Mouse (Mus musculus): ENCODE measurements around the gene Ppp2r3c. TPM values are rescaled to one million over a fixed set of nuclear protein-coding genes. Genes with fewer than 3 reads are reported as not detected.
A peak's percentile ranks its signal among the peaks of the same experiment; 100 is the strongest.
"Not testable (repeated sequence)": the region's sequence is repeated elsewhere in the genome, so short reads cannot be mapped to it uniquely, and the experiment has no call there.

The Ppp2r3c gene
- polyA plus RNA-seq, 1 experiment from 2014 or later, result 15.6 TPM

DNA sequence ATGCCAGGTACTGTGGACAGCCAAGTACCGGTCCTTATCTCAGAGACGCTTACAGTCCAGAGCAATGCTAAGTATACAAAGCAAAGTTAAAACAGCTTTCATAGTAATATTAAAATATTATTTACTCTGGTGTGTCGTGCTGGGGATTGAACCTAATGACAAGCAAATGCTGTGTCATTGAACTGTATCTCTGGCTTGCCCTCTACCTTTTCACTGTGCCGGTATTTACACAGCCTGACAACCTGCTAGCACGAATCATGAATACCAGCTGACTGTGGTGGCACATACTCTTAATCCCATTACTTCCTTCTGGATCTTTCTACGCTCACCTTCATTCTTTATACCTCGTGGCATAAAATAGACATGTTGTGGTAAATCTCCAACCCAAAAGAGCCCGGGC lies 60.6 kb downstream of the Ppp2r3c start:
- H3K9me3 ChIP-seq (ENCODE audit: control insufficient read depth, low read length); H3K4me1 ChIP-seq (replicated peaks; ENCODE audit: control insufficient read depth, insufficient read depth, low read length): not testable (repeated sequence)
- WGBS, result no CpG with 5 or more reads among the region's 8 CpGs

DNA sequence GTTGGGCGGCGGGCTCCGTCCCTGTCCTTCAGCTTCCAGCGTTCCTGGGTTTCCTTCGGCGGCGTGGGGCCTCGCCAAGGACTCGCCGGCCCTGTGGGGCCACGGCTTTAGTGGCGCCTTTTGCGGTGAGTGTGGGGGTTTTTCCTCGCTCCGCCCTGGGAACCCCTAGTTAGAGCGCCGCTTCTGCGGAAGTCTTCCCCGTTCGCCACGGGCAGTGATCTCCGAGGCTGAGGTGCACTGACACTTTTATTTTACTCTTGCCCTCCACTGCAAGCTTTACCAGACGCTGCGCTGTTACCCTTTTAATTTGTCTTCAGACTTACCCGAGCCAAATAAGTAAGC lies 72.3 kb downstream of the Ppp2r3c start:
- not testable (repeated sequence) for H3K4me2 ChIP-seq (ENCODE audit: low read length); DNase-seq (ENCODE audit: low spot score); H3K36me3 ChIP-seq (ENCODE audit: control insufficient read depth, insufficient read depth, low read length); H3K9me3 ChIP-seq (ENCODE audit: control insufficient read depth, low read length); H3K4me1 ChIP-seq (replicated peaks; ENCODE audit: control insufficient read depth, insufficient read depth, low read length); H3K9ac ChIP-seq (ENCODE audit: low read length); H3K27me3 ChIP-seq (replicated peaks; ENCODE audit: control insufficient read depth, insufficient read depth, low read length); H3K27ac ChIP-seq (ENCODE audit: low read depth)
- WGBS, result 0% methylated on average over 10 of the region's 25 CpGs
- H3K4me3 ChIP-seq (ENCODE audit: low read depth, low read length), result peak overlapping the region; percentile 31
- ATAC-seq (replicated peaks; ENCODE audit: low FRiP score, low TSS enrichment, low read depth), result peak; percentile 50; the same call in 1 of the 2 replicates

More for the DNA sequence above, 60.6 kb downstream of the Ppp2r3c start:
- H3K4me2 ChIP-seq (ENCODE audit: low read length); H3K27ac ChIP-seq (ENCODE audit: low read depth); DNase-seq (ENCODE audit: low spot score); ATAC-seq (replicated peaks; ENCODE audit: low FRiP score, low TSS enrichment, low read depth); H3K27me3 ChIP-seq (replicated peaks; ENCODE audit: control insufficient read depth, insufficient read depth, low read length); H3K9ac ChIP-seq (ENCODE audit: low read length); H3K36me3 ChIP-seq (ENCODE audit: control insufficient read depth, insufficient read depth, low read length); H3K4me3 ChIP-seq (ENCODE audit: low read depth, low read length): not testable (repeated sequence)

DNA sequence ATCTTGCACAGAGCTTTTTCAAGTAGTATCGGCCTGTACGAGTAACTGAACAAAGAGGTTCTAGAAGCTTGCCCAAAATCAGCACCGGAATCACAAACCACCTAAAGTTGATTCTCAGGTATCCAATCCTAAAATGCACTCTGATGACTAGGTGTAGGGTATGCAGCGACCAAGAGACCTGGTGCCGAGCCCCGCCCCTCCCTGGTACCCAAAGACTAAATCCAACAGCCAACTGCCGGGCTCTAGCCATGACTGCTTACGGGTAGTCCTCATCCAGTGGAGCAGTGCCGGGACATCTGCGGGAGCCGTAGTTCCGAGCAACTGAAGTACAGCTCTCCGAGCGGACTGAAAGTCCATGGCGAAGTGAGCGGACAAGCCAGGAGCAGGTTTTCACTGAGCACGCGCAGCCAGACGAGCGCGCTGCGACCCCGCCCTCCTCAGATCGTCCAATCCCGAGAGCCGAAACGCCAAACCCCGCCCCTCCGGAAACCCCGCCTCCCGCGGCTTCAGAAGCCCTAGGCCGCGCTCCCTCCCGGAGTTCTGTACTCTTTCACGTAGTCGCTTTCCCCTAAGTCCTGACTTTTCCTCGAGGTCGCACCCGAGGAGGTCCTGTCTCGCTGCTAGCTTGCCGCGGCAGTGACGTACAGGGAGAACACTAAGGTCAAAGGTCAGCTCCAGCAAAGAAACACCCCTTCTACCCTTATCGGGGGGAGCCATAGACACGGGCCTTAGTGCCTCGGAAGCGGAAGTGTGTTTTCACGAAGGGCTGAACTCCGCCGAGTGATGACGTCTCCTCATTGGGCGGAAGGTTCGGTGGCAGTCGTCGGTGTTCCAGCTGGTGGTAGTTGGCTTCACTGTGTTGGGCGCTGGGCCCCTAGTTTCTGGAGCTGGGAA lies 72.9 kb downstream of the Ppp2r3c start, which contains the start of gene Srp54c:
TSS of gene Srp54c (plus strand) at position 543 of the 894 bp plus-strand sequence.
- not testable (repeated sequence) for H3K9ac ChIP-seq (ENCODE audit: low read length); H3K27ac ChIP-seq (ENCODE audit: low read depth); H3K4me1 ChIP-seq (replicated peaks; ENCODE audit: control insufficient read depth, insufficient read depth, low read length); H3K9me3 ChIP-seq (ENCODE audit: control insufficient read depth, low read length); H3K36me3 ChIP-seq (ENCODE audit: control insufficient read depth, insufficient read depth, low read length); DNase-seq (ENCODE audit: low spot score); H3K27me3 ChIP-seq (replicated peaks; ENCODE audit: control insufficient read depth, insufficient read depth, low read length); H3K4me2 ChIP-seq (ENCODE audit: low read length)
- no CpG with 5 or more reads among the region's 57 CpGs for WGBS
- H3K4me3 ChIP-seq (ENCODE audit: low read depth, low read length), result peak within 1 kb of the TSS; percentile 31
- peak; percentile 98 for ATAC-seq (replicated peaks; ENCODE audit: low FRiP score, low TSS enrichment, low read depth)

Other genes with a start within 250 kb of the Ppp2r3c start
- 29.0 and 33.1 TPM in 2 replicates for gene 2700097O09Rik, start 222.9 kb downstream of the Ppp2r3c start, polyA plus RNA-seq (2014; fragmentation: Nextera tagmentation; extraction: Ambion mirVana)
- gene Srp54a, start 222.7 kb downstream of the Ppp2r3c start, polyA plus RNA-seq (2014; fragmentation: Nextera tagmentation; extraction: Ambion mirVana), result 150 and 163 TPM in 2 replicates
- gene Fam177a, start 178.5 kb downstream of the Ppp2r3c start, polyA plus RNA-seq (2014; fragmentation: Nextera tagmentation; extraction: Ambion mirVana), result 19.2 and 19.3 TPM in 2 replicates
- gene Srp54b, start 147.9 kb downstream of the Ppp2r3c start, polyA plus RNA-seq (2014; fragmentation: Nextera tagmentation; extraction: Ambion mirVana), result 51.8 and 58.2 TPM in 2 replicates
- gene 1700047I17Rik2, start 103.4 kb downstream of the Ppp2r3c start, polyA plus RNA-seq (2014; fragmentation: Nextera tagmentation; extraction: Ambion mirVana), result 0.77 TPM in 1 of 2 replicates, not detected in the other
- 68.2 and 68.3 TPM in 2 replicates for gene Srp54c, start 72.8 kb downstream of the Ppp2r3c start, polyA plus RNA-seq (2014; fragmentation: Nextera tagmentation; extraction: Ambion mirVana)
- 23.0 and 25.9 TPM in 2 replicates for gene 1110008L16Rik, start 3.4 kb downstream of the Ppp2r3c start, polyA plus RNA-seq (2014; fragmentation: Nextera tagmentation; extraction: Ambion mirVana)
- 433 and 438 TPM in 2 replicates for gene Psma6, start 81.2 kb upstream of the Ppp2r3c start, polyA plus RNA-seq (2014; fragmentation: Nextera tagmentation; extraction: Ambion mirVana)
- gene Nfkbia, start 189.6 kb upstream of the Ppp2r3c start, polyA plus RNA-seq (2014; fragmentation: Nextera tagmentation; extraction: Ambion mirVana), result 75.3 and 80.3 TPM in 2 replicates